Mouse (Mus musculus) embryonic facial prominence, embryonic 15.5 days (tissue): ENCODE results near the gene Nt5c2. TPM values are rescaled to one million over a fixed set of nuclear protein-coding genes. Genes with fewer than 3 reads are reported as not detected.

ENCODE experiments used
- ATAC-seq: fragments of 200-750 bp; cut with Nextera tagmentation; 2 replicates; pipeline ENCODE4 v1.8.0; 2017; ENCODE audit warnings: low read depth, moderate TSS enrichment; ENCODE audit not compliant: insufficient number of reproducible peaks, low FRiP score, low TSS enrichment
- H3K27ac ChIP-seq: fragments of 300-500 bp; sonication (generic); replicated peaks from 2 replicates; pipeline ENCODE4 v1.5.1; 2015; ENCODE audit warnings: mild to moderate bottlenecking, inconsistent platforms
- H3K27me3 ChIP-seq: fragments of 300-500 bp; sonication (generic); 2 replicates; pipeline ENCODE4 v1.6.1; 2015; ENCODE audit warnings: inconsistent platforms
- H3K36me3 ChIP-seq: fragments of 300-500 bp; sonication (generic); 2 replicates; pipeline ENCODE4 v1.6.1; 2015; ENCODE audit warnings: mild to moderate bottlenecking, inconsistent platforms
- H3K4me1 ChIP-seq: fragments of 300-500 bp; sonication (generic); 2 replicates; pipeline ENCODE4 v1.6.1; 2015; ENCODE audit warnings: inconsistent platforms
- H3K4me2 ChIP-seq: fragments of 300-500 bp; sonication (generic); replicated peaks from 2 replicates; pipeline ENCODE4 v1.6.1; 2015; ENCODE audit warnings: mild to moderate bottlenecking, inconsistent platforms
- H3K4me3 ChIP-seq: fragments of 300-500 bp; sonication (generic); replicated peaks from 2 replicates; pipeline ENCODE4 v1.5.1; 2015; ENCODE audit warnings: mild to moderate bottlenecking, inconsistent platforms
- H3K9ac ChIP-seq: fragments of 300-500 bp; sonication (generic); 2 replicates; pipeline ENCODE4 v1.6.1; 2015; ENCODE audit warnings: inconsistent platforms
- H3K9me3 ChIP-seq: fragments of 300-500 bp; sonication (generic); replicated peaks from 2 replicates; pipeline ENCODE4 v1.6.1; 2016; ENCODE audit warnings: inconsistent platforms
- WGBS: fragments of 180-500 bp; shearing (Covaris S2); methylation state at CpG from one replicate; pipeline ENCODE4 v1.1.7; 2015; 5-methylcytosine and 5-hydroxymethylcytosine counted together
- polyA plus RNA-seq: library from polyadenylated mRNA; unstranded; fragments of >200 nt; fragmentation: Nextera tagmentation; extraction: Ambion mirVana; gene quantifications from 2 replicates; pipeline ENCODE4 v1.2.1, GENCODE M21; 2015

Nt5c2 gene
- 64.9 and 73.4 TPM in 2 replicates for polyA plus RNA-seq

GRCm38 (mm10) chr19:47014447-47015381 lies at the start of gene Nt5c2, which contains the start of gene Ina:
TSS of gene Nt5c2 (minus strand) at chr19:47015153.
TSS of gene Ina (plus strand) at chr19:47014698.
- Histone ChIP-seq H3K27me3 (peaks cover 66% of the 10 kb centered on the region), H3K27ac (no peak within 1 kb of the TSS)
- under 1% methylated on average over 114 of the region's 124 CpGs for WGBS

GRCm38 (mm10) chr19:47057684-47058083 lies 42.7 kb upstream of the Nt5c2 start:
- H3K4me3 ChIP-seq, result no peak overlapping the region
- no peak overlapping the region for H3K27ac ChIP-seq
- no peak for ATAC-seq
- H3K4me1 ChIP-seq, result no peaks in the 10 kb centered on the region
- 49% methylated on average over 1 of the region's 1 CpGs for WGBS
- no peaks in the 10 kb centered on the region for H3K9me3 ChIP-seq
- no peaks in the 10 kb centered on the region for H3K27me3 ChIP-seq
- no peak overlapping the region for H3K4me2 ChIP-seq
- H3K36me3 ChIP-seq, result no peaks in the 10 kb centered on the region
- no peak overlapping the region for H3K9ac ChIP-seq

More at GRCm38 (mm10) chr19:47014447-47015381, at the start of gene Nt5c2, which contains the start of gene Ina:
- Histone ChIP-seq H3K9ac (no peak within 1 kb of the TSS), H3K4me2 (peak within 1 kb of the TSS; percentile 95), H3K9me3 (no peaks in the 10 kb centered on the region), H3K4me1 (peaks cover 21% of the 10 kb centered on the region), H3K4me3 (peak within 1 kb of the TSS; percentile 53), H3K36me3 (no peaks in the 10 kb centered on the region)
- peak; percentile 82 for ATAC-seq

- no peaks in the 10 kb centered on the region for H3K36me3 ChIP-seq
- no peak overlapping the region for H3K4me2 ChIP-seq
- WGBS, result 83% methylated on average over 4 of the region's 4 CpGs
Measured at GRCm38 (mm10) chr19:47053471-47053870, 38.5 kb upstream of the Nt5c2 start.

GRCm38 (mm10) chr19:47052927-47053326 lies 38.0 kb upstream of the Nt5c2 start:
- no peaks in the 10 kb centered on the region for H3K36me3 ChIP-seq
- H3K9ac ChIP-seq, result no peak overlapping the region
- H3K4me1 ChIP-seq, result peaks cover 12% of the 10 kb centered on the region
- H3K27ac ChIP-seq, result no peak overlapping the region
- 75% methylated on average over 4 of the region's 4 CpGs for WGBS
- no peaks in the 10 kb centered on the region for H3K9me3 ChIP-seq
- no peak overlapping the region for H3K4me2 ChIP-seq
- no peak for ATAC-seq
- no peak overlapping the region for H3K4me3 ChIP-seq
- no peaks in the 10 kb centered on the region for H3K27me3 ChIP-seq

More at GRCm38 (mm10) chr19:47053471-47053870, 38.5 kb upstream of the Nt5c2 start:
- no peak overlapping the region for H3K9ac ChIP-seq
- H3K4me3 ChIP-seq, result no peak overlapping the region
- no peak overlapping the region for H3K27ac ChIP-seq
- H3K27me3 ChIP-seq, result no peaks in the 10 kb centered on the region
- H3K4me1 ChIP-seq, result peaks cover 12% of the 10 kb centered on the region
- H3K9me3 ChIP-seq, result no peaks in the 10 kb centered on the region
- no peak for ATAC-seq

GRCm38 (mm10) chr19:47050271-47051032 lies 35.5 kb upstream of the Nt5c2 start, which contains the start of gene Pcgf6:
TSS of gene Pcgf6 (minus strand) at chr19:47050906.
- peak; percentile 80 for ATAC-seq
- H3K4me2 ChIP-seq, result peak within 1 kb of the TSS; percentile 62
- H3K4me1 ChIP-seq, result peaks cover 12% of the 10 kb centered on the region
- H3K9me3 ChIP-seq, result no peaks in the 10 kb centered on the region
- peak within 1 kb of the TSS; percentile 88 for H3K27ac ChIP-seq
- WGBS, result under 1% methylated on average over 74 of the region's 75 CpGs
- peaks cover 12% of the 10 kb centered on the region; the same call in 1 of the 2 replicates for H3K36me3 ChIP-seq
- H3K4me3 ChIP-seq, result peak within 1 kb of the TSS; percentile 82
- no peaks in the 10 kb centered on the region for H3K27me3 ChIP-seq
- peak within 1 kb of the TSS; percentile 89 for H3K9ac ChIP-seq

- H3K9me3 ChIP-seq, result no peaks in the 10 kb centered on the region
- peaks cover 17% of the 10 kb centered on the region; the same call in 1 of the 2 replicates for H3K36me3 ChIP-seq
- peaks cover 12% of the 10 kb centered on the region for H3K4me1 ChIP-seq
- 7% methylated on average over 7 of the region's 7 CpGs for WGBS
- peak overlapping the region; percentile 62 for H3K4me2 ChIP-seq
- H3K27ac ChIP-seq, result no peak overlapping the region
- H3K4me3 ChIP-seq, result peak overlapping the region; percentile 82
- ATAC-seq, result no peak
- no peaks in the 10 kb centered on the region for H3K27me3 ChIP-seq
- peak overlapping the region; percentile 89 for H3K9ac ChIP-seq
Measured at GRCm38 (mm10) chr19:47049840-47050239, 34.9 kb upstream of the Nt5c2 start.

- Histone ChIP-seq H3K4me3 (0 out of 2 replicates have a peak overlapping the region, but pooled peaks have one; percentile 82), H3K27ac (no peak overlapping the region), H3K4me1 (peaks cover 12% of the 10 kb centered on the region), H3K9me3 (no peaks in the 10 kb centered on the region), H3K9ac (no peak overlapping the region), H3K36me3 (peaks cover 17% of the 10 kb centered on the region; the same call in 1 of the 2 replicates), H3K27me3 (no peaks in the 10 kb centered on the region), H3K4me2 (peak overlapping the region; percentile 62; the same call in 1 of the 2 replicates)
- WGBS, result 60% methylated on average over 4 of the region's 4 CpGs
- ATAC-seq, result no peak
Measured at GRCm38 (mm10) chr19:47049061-47049460, 34.1 kb upstream of the Nt5c2 start.

GRCm38 (mm10) chr19:47047236-47047833 lies 32.4 kb upstream of the Nt5c2 start:
- no peak overlapping the region for H3K4me3 ChIP-seq
- H3K4me2 ChIP-seq, result no peak overlapping the region
- no peak overlapping the region for H3K27ac ChIP-seq
- no peak overlapping the region for H3K9ac ChIP-seq
- peaks cover 20% of the 10 kb centered on the region; the same call in 1 of the 2 replicates for H3K36me3 ChIP-seq
- H3K9me3 ChIP-seq, result no peaks in the 10 kb centered on the region
- 78% methylated on average over 13 of the region's 13 CpGs for WGBS
- ATAC-seq, result no peak
- H3K27me3 ChIP-seq, result no peaks in the 10 kb centered on the region
- peaks cover 12% of the 10 kb centered on the region for H3K4me1 ChIP-seq

GRCm38 (mm10) chr19:47046343-47046742 lies 31.4 kb upstream of the Nt5c2 start:
- no peak for ATAC-seq
- Histone ChIP-seq H3K36me3 (peaks cover 20% of the 10 kb centered on the region; the same call in 1 of the 2 replicates), H3K27me3 (no peaks in the 10 kb centered on the region), H3K9me3 (no peaks in the 10 kb centered on the region), H3K4me2 (no peak overlapping the region), H3K4me3 (no peak overlapping the region), H3K27ac (no peak overlapping the region), H3K4me1 (peaks cover 12% of the 10 kb centered on the region), H3K9ac (no peak overlapping the region)
- 92% methylated on average over 1 of the region's 1 CpGs for WGBS

GRCm38 (mm10) chr19:47043608-47044007 lies 28.7 kb upstream of the Nt5c2 start:
- ATAC-seq, result no peak
- H3K27me3 ChIP-seq, result no peaks in the 10 kb centered on the region
- WGBS, result 89% methylated on average over 3 of the region's 3 CpGs
- H3K36me3 ChIP-seq, result peaks cover 38% of the 10 kb centered on the region
- no peak overlapping the region for H3K9ac ChIP-seq
- no peaks in the 10 kb centered on the region for H3K4me1 ChIP-seq
- no peak overlapping the region for H3K4me3 ChIP-seq
- no peak overlapping the region for H3K4me2 ChIP-seq
- H3K9me3 ChIP-seq, result no peaks in the 10 kb centered on the region
- no peak overlapping the region for H3K27ac ChIP-seq
